Mouse (Mus musculus) ovary, adult 10 weeks (tissue): ENCODE measurements around the gene Tep1. TPM values are rescaled to one million over a fixed set of nuclear protein-coding genes. Genes with fewer than 3 reads are reported as not detected.

Experiments used
- polyA plus RNA-seq: library from polyadenylated mRNA; stranded (reverse); fragments of 350-450 nt; fragmentation: Illumina TruSeq; extraction: RNeasy Lipid Tissue Mini Kit (QIAGEN cat#74804); gene quantifications from one replicate; pipeline ENCODE4 v1.2.3, GENCODE M21; 2014

The Tep1 gene
- 6.2 TPM for polyA plus RNA-seq

DNA sequence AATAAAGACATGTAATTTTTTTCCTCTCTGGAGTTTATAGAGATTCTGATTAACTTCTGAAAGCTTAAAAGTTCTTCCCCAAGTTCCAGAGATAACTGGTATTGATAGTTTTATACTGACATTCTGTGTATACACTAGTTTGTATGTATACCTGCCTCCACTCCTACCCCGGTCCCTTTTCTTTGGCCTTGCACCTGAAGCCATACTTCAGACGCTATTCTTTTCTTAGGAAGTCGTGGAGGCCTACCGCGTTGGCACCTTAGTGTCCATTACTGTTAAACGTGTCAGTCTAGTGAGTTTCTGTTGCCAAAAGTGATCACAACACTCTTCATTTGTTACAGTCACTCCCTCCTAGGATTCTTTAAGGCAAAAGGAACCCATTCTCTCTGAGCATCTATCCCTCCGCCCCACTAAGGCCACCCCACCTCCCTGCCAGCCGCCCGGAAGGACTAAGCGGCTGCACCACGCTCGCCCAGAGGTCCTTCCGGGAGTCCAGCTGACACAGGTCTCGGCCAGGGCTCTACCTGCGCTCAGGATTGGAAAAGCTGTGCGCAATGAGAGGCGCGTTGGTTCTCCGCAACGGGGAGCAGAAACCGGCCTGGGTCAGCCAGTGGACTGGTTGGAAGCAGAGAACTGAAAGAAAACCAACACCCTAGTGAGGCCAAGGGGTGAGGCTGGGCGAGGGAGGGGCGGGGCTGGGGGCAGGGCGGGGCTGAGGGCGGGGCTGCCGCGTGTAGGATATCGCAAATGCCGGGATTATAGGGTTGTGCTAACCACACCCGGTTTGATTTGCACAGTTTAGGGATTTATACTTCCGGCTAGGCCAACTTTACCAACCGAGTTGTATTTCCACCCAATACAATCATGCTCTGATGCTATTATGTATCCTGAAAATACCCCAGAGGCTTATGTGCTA, at the start of gene Tep1:
Gene Tep1 (minus strand): TSS at position 672 of the 916 bp plus-strand sequence.

DNA sequence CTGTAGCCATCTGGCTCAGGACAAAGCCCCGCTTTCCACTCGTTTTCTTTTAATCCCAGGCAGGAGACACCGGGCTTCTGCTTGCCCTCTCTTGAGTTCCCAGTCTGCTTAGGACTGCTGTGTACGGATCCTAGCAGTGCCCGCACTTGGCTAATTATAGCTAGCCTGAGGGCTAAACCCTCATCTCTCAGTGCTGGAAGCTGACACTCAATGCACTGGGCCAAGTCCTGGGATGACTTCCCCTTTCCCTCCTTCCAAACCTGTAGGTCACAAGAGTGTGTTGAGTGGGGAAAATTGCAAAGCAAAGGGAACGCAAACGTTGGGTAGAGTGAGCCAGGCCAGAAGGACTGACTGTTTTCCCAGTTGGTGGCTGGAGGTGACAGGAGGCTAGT, 27.0 kb upstream of the Tep1 start, which contains the start of gene Klhl33:
Gene Klhl33 (minus strand): TSS at position 134 of the 392 bp plus-strand sequence.

DNA sequence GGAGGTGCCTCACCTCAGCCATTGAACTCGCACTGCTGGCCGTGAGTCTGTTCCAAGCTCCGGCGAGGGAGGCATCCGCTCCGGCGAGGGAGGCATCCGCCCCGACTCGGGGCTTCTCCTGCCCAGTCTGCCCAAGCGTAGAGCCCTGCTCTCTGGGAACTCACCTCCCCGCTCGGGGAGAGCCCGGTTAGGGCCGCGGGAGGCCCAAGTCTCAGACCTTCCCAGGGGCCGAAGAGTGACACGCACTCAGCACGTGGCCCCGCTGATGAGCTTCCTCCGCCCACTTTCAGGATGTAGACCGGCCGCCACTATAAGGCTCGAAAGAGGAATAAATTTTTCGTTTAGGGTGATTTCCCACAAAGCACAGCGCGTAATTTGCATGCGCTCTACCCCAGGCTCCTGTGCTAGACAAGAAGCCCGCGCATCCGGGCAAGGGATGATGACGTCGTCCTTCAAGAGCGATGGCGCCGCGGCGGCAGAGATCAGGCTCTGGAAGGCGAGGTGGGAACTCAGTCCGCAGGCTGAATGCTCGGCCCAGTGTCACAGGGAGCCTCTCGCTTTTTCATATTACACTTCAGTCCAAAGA, 62.8 kb downstream of the Tep1 start, which contains the start of the genes Ccnb1ip1 and Parp2:
Gene Ccnb1ip1 (minus strand): TSS at position 246 of the 586 bp plus-strand sequence.
Gene Parp2 (plus strand): TSS at position 355 of the 586 bp plus-strand sequence.

DNA sequence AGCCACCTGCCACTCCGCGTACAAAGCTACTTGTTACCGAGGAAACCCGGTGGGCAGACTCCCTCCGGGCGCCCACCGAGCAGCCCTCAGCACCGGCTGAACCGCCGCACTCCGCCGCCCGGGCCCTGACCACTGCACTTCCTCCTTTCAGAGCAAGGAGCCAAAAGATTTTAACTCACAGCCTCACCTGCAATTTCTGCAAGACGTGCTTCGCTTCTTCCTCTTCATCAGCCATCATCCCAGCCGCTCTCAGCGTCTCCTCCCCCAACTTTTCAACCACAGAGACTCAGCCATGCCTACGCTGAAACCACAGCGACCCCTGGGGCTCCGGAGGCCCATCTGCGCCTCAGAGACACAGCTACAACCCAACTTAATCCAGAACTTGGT, 85.1 kb downstream of the Tep1 start, which contains the start of gene Ttc5:
Gene Ttc5 (minus strand): TSS at position 269 of the 387 bp plus-strand sequence.

Other genes with a start within 250 kb of the Tep1 start
- not detected for gene Olfr745, start 231.2 kb downstream of the Tep1 start, polyA plus RNA-seq
- gene Olfr746, start 223.5 kb downstream of the Tep1 start, polyA plus RNA-seq: not detected
- not detected for gene Olfr747, start 177.4 kb downstream of the Tep1 start, polyA plus RNA-seq
- gene Olfr748, start 163.2 kb downstream of the Tep1 start, polyA plus RNA-seq: not detected
- not detected for gene Olfr749, start 125.5 kb downstream of the Tep1 start, polyA plus RNA-seq
- 15.2 TPM for gene Ttc5, start 85.0 kb downstream of the Tep1 start, polyA plus RNA-seq
- gene Ccnb1ip1, start 62.8 kb downstream of the Tep1 start, polyA plus RNA-seq: 0.83 TPM
- gene Parp2, start 62.7 kb downstream of the Tep1 start, polyA plus RNA-seq: 50.8 TPM
- gene Klhl33, start 26.9 kb upstream of the Tep1 start, polyA plus RNA-seq: 0.46 TPM
- 14.7 TPM for gene Osgep, start 54.3 kb upstream of the Tep1 start, polyA plus RNA-seq
- 27.8 TPM for gene Apex1, start 54.4 kb upstream of the Tep1 start, polyA plus RNA-seq
- 10.7 TPM for gene Pip4p1, start 60.3 kb upstream of the Tep1 start, polyA plus RNA-seq
- 37.1 TPM for gene Pnp, start 60.5 kb upstream of the Tep1 start, polyA plus RNA-seq
- gene Gm49342, start 74.0 kb upstream of the Tep1 start, polyA plus RNA-seq: not detected
- not detected for gene Pnp2, start 85.4 kb upstream of the Tep1 start, polyA plus RNA-seq
- gene Rnase10, start 137.2 kb upstream of the Tep1 start, polyA plus RNA-seq: 1.4 TPM
- gene Rnase9, start 171.3 kb upstream of the Tep1 start, polyA plus RNA-seq: not detected
- not detected for gene Rnase11, start 179.6 kb upstream of the Tep1 start, polyA plus RNA-seq
- not detected for gene Rnase12, start 187.1 kb upstream of the Tep1 start, polyA plus RNA-seq
- gene Olfr750, start 203.9 kb upstream of the Tep1 start, polyA plus RNA-seq: not detected
- gene Rnase4, start 220.5 kb upstream of the Tep1 start, polyA plus RNA-seq: 184 TPM
- 4.8 TPM for gene Ang, start 220.6 kb upstream of the Tep1 start, polyA plus RNA-seq
- 0.54 TPM for gene Eddm3b, start 243.9 kb upstream of the Tep1 start, polyA plus RNA-seq